Mouse (Mus musculus) liver, embryonic 14.5 days (tissue): ENCODE data around the gene Unc13c. TPM values are rescaled to one million over a fixed set of nuclear protein-coding genes. Genes with fewer than 3 reads are reported as not detected.

Experiments used
- ATAC-seq: fragments of 200-750 bp; cut with Nextera tagmentation; 2 replicates; pipeline ENCODE4 v1.8.0; 2017; ENCODE audit warnings: moderate number of reproducible peaks, mild to moderate bottlenecking, moderate library complexity; ENCODE audit not compliant: insufficient read depth
- DNase-seq, 3 experiments: peaks; one replicate each; pipeline ENCODE4 v3.0.0-alpha.2; 2012 to 2013; ENCODE audit warnings: low read depth in 3 of 3, low spot score in 3 of 3
- H3K27ac ChIP-seq: fragments of 300-500 bp; sonication (generic); 2 replicates; pipeline ENCODE4 v1.5.1; 2014; ENCODE audit warnings: moderate library complexity, mild to moderate bottlenecking, control low read depth, inconsistent platforms
- H3K27me3 ChIP-seq: fragments of 300-500 bp; sonication (generic); 2 replicates; pipeline ENCODE4 v1.6.1; 2014; ENCODE audit warnings: mild to moderate bottlenecking, low read length, moderate library complexity; ENCODE audit not compliant: control insufficient read depth, insufficient read depth
- H3K36me3 ChIP-seq: fragments of 300-500 bp; sonication (generic); replicated peaks from 2 replicates; pipeline ENCODE4 v1.6.1; 2014; ENCODE audit warnings: low read depth; ENCODE audit not compliant: control insufficient read depth, insufficient read depth
- H3K4me1 ChIP-seq, 2 experiments: fragments of 200-500 bp in 1 of 2; fragments of 300-500 bp in 1 of 2; sonication (generic) in 1 of 2; replicated peaks; 2 replicates each; pipeline ENCODE4 v1.6.1; 2012 to 2014; ENCODE audit warnings: antibody characterized with exemption in 1 of 2, inconsistent platforms in 1 of 2, low read length in 1 of 2; ENCODE audit not compliant: control insufficient read depth in 2 of 2, insufficient read depth in 2 of 2
- H3K4me2 ChIP-seq: fragments of 300-500 bp; sonication (generic); 2 replicates; pipeline ENCODE4 v1.6.1; 2014; ENCODE audit warnings: low read depth, mild to moderate bottlenecking, control low read depth, moderate library complexity
- H3K4me3 ChIP-seq, 2 experiments: fragments of 200-500 bp in 1 of 2; fragments of 300-500 bp in 1 of 2; sonication (generic) in 1 of 2; 2 replicates each; pipeline ENCODE4 v1.5.1; 2012 to 2014; ENCODE audit warnings: low read depth in 2 of 2, low read length in 2 of 2, mild to moderate bottlenecking in 2 of 2, control low read depth in 1 of 2, inconsistent platforms in 1 of 2, moderate library complexity in 1 of 2; ENCODE audit not compliant: insufficient read depth in 1 of 2
- H3K9ac ChIP-seq: fragments of 300-500 bp; sonication (generic); replicated peaks from 2 replicates; pipeline ENCODE4 v1.6.1; 2014; ENCODE audit warnings: mild to moderate bottlenecking, control low read depth, moderate library complexity
- H3K9me3 ChIP-seq: fragments of 300-500 bp; sonication (generic); 2 replicates; pipeline ENCODE4 v1.6.1; 2016; ENCODE audit warnings: low read length, mixed read lengths; ENCODE audit not compliant: control insufficient read depth
- CTCF ChIP-seq: IDR thresholded peaks from 2 replicates; pipeline ENCODE4 v1.5.1; 2016; ENCODE audit warnings: antibody characterized with exemption, low read depth, control low read depth
- EP300 ChIP-seq: IDR thresholded peaks from 2 replicates; pipeline ENCODE4 v1.6.1; 2016; ENCODE audit warnings: antibody characterized with exemption, low read depth
- WGBS: fragments of 180-500 bp; shearing (Covaris S2); extraction: QIAGEN DNeasy Blood & Tissue Kit; methylation state at CpG from one replicate; pipeline ENCODE4 v1.1.7; 2014; ENCODE audit not compliant: insufficient replicate concordance; 5-methylcytosine and 5-hydroxymethylcytosine counted together
- polyA plus RNA-seq, 2 experiments: library from polyadenylated mRNA; depleted of rRNA in 1 of 2; stranded (reverse) in 1 of 2; unstranded in 1 of 2; fragments of >200 nt; fragmentation: Nextera tagmentation in 1 of 2; extraction: Ambion mirVana in 1 of 2; gene quantifications; 2 replicates each; pipeline versions ENCODE4 v1.2.1 to v1.2.3; 2012 to 2014

Gene Unc13c
- polyA plus RNA-seq, 2 experiments, result 0.01 to 0.03 TPM

- Histone ChIP-seq H3K27ac (no peak overlapping the region), H3K4me2 (no peak overlapping the region), H3K4me1 (no peaks in the 10 kb centered on the region), H3K9me3 (no peaks in the 10 kb centered on the region), H3K27me3 (no peaks in the 10 kb centered on the region), H3K4me3 (no peak overlapping the region), H3K9ac (no peak overlapping the region), H3K36me3 (no peaks in the 10 kb centered on the region)
- ATAC-seq (no peak), DNase-seq (no peak)
- TF ChIP-seq CTCF (no peak), EP300 (no peak)
Observed at GRCm38 (mm10) chr9:73952331-73952730, 16.4 kb downstream of the Unc13c start.

DNA sequence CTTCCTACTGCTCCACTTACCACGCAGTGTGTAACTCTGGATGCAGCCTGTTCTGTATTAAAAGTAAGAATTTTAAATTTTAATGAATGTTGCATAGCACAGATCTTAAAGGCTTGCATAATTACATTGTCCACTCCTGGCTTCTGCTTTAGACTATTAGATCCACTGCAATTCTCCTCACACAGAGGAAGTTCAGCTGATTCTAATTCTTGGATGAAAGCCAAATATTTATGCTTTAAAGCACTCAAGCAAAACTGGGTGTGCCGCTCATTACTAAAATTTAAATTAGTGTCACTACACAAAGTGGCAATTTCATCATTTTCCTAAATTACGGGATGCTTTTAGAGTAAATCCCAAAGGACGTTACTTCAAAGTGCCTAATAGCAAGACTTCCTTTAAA, 17.2 kb downstream of the Unc13c start:
- 55% methylated on average over 4 of the region's 4 CpGs for WGBS
- no peak overlapping the region for H3K4me2 ChIP-seq
- no peaks in the 10 kb centered on the region for H3K36me3 ChIP-seq
- TF ChIP-seq EP300 (no peak), CTCF (no peak)
- no peak overlapping the region for H3K4me3 ChIP-seq
- H3K27me3 ChIP-seq, result no peaks in the 10 kb centered on the region
- ATAC-seq (no peak), DNase-seq (no peak)
- H3K9me3 ChIP-seq, result no peaks in the 10 kb centered on the region
- H3K9ac ChIP-seq, result no peak overlapping the region
- no peaks in the 10 kb centered on the region for H3K4me1 ChIP-seq
- no peak overlapping the region for H3K27ac ChIP-seq

GRCm38 (mm10) chr9:73934844-73935243, 33.9 kb downstream of the Unc13c start:
- DNase-seq (no peak), ATAC-seq (no peak)
- 69% methylated on average over 4 of the region's 4 CpGs for WGBS
- no peak overlapping the region for H3K27ac ChIP-seq
- TF ChIP-seq CTCF, result no peak
- no peak for TF ChIP-seq EP300
- H3K9me3 ChIP-seq, result no peaks in the 10 kb centered on the region
- no peaks in the 10 kb centered on the region for H3K4me1 ChIP-seq
- H3K27me3 ChIP-seq, result no peaks in the 10 kb centered on the region
- H3K4me2 ChIP-seq, result no peak overlapping the region
- H3K4me3 ChIP-seq, result no peak overlapping the region
- no peak overlapping the region for H3K9ac ChIP-seq
- H3K36me3 ChIP-seq, result no peaks in the 10 kb centered on the region

- WGBS, result 74% methylated on average over 9 of the region's 9 CpGs
- TF ChIP-seq EP300 (no peak), CTCF (no peak)
- H3K27ac ChIP-seq, result no peak overlapping the region
- no peaks in the 10 kb centered on the region for H3K27me3 ChIP-seq
- H3K4me3 ChIP-seq, result no peak overlapping the region
- ATAC-seq (no peak), DNase-seq (no peak)
- no peak overlapping the region for H3K9ac ChIP-seq
- no peaks in the 10 kb centered on the region for H3K36me3 ChIP-seq
- no peak overlapping the region for H3K4me2 ChIP-seq
- H3K4me1 ChIP-seq, result no peaks in the 10 kb centered on the region
- no peaks in the 10 kb centered on the region for H3K9me3 ChIP-seq
Observed at GRCm38 (mm10) chr9:73931988-73932387, 36.8 kb downstream of the Unc13c start.

GRCm38 (mm10) chr9:73927276-73927675, 41.5 kb downstream of the Unc13c start:
- no peaks in the 10 kb centered on the region for H3K27me3 ChIP-seq
- H3K36me3 ChIP-seq, result no peaks in the 10 kb centered on the region
- 35% methylated on average over 2 of the region's 2 CpGs for WGBS
- no peak for DNase-seq
- H3K4me1 ChIP-seq, result no peaks in the 10 kb centered on the region
- H3K4me3 ChIP-seq, result no peak overlapping the region
- H3K9me3 ChIP-seq, result no peaks in the 10 kb centered on the region
- no peak overlapping the region for H3K4me2 ChIP-seq
- ATAC-seq, result no peak
- H3K27ac ChIP-seq, result no peak overlapping the region
- no peak overlapping the region for H3K9ac ChIP-seq
- TF ChIP-seq CTCF (no peak), EP300 (no peak)
